Mouse (Mus musculus) neutrophil, adult 5-6 weeks (primary cell): Measurements from ENCODE around the gene Ncor2. TPM values are rescaled to one million over a fixed set of nuclear protein-coding genes. Genes with fewer than 3 reads are reported as not detected.

Experiments used
- ATAC-seq: fragments of 151-379, 151-347 bp; 2 replicates; pipeline ENCODE4 v1.8.0; 2017; ENCODE audit warnings: mild to moderate bottlenecking, moderate TSS enrichment; ENCODE audit not compliant: insufficient number of reproducible peaks, poor library complexity, low FRiP score, severe bottlenecking; ENCODE audit errors: extremely low read depth
- total RNA-seq: library from RNA; stranded (forward); fragments of 200-1000 nt; gene quantifications from 2 replicates; pipeline ENCODE4 v1.2.3, GENCODE M21; 2017

Gene Ncor2
- total RNA-seq, 1 experiment from 2014 or later: 16.9 TPM

DNA sequence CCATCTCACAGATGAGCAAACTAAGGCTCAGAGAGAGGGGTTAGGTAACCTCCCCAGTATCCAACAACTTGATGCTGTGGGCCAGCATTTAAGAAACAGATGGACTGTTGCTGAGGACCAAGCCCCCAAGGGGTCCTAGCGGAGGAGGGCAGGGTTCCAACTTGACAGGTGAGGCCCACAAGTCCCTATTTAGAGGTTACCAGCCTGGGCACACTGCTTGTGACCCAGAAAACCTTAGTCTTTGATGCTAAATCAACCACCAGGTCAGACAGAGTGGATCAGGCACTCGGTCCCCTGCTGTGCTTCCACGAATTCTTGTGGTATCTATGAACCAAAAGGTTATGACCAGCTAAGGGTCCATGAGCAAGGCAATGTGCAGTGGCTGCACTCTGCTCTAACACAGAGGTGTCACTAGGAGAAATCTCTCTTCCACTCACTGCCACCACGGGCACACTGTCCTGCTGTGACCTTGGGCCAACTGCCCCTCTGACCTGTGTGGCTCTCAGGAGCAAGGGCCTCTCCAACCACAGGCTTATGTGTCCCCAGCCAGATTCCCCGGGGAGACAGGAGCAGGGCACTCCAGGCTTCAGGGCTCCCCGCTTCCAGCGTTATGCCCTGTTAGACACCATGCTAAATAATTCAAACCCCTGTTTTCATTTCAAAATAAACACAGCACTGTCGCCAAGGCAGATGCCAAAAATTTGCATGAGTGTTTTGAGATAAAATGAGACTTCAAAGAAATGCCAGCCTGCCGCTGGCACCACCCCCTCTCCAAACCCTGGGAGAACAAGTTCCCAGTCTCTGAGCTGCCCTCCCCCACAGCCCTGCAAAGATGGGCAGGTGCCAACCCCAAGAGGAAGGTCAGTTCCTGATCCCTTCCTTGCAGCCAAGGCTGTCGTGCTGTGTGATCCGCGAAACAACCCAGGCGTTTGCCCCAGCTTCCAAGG, 4.0 kb downstream of the Ncor2 start:
- no peak for ATAC-seq

GRCm38 (mm10) chr5:125173868-125174267, 5.2 kb downstream of the Ncor2 start:
- no peak for ATAC-seq

- ATAC-seq: no peak
These were observed 6.0 kb downstream of the Ncor2 start for GRCm38 (mm10) chr5:125172831-125173615.

DNA sequence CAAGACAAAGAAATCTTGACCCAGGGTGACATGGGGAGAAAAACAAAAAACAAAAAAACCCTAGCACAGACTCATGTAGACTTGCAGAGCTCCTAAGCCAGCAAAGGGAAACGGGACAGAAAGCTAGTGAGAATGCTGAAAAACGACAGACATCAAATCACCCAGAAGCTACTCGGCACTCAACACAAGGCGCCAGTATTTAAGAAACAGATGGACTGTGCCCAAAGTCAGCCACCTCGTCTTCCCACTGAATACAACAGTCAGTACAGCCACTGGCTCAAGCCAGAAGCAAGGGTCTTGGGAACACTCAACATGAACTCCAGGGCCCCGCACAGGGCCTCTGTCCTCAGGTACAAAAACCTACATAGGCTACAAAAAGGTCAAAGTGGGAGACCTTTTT, 7.8 kb downstream of the Ncor2 start:
- no peak for ATAC-seq

GRCm38 (mm10) chr5:125170107-125170842, 8.7 kb downstream of the Ncor2 start:
- no peak for ATAC-seq

- no peak for ATAC-seq
These were observed 10.9 kb downstream of the Ncor2 start for GRCm38 (mm10) chr5:125168101-125168500.

DNA sequence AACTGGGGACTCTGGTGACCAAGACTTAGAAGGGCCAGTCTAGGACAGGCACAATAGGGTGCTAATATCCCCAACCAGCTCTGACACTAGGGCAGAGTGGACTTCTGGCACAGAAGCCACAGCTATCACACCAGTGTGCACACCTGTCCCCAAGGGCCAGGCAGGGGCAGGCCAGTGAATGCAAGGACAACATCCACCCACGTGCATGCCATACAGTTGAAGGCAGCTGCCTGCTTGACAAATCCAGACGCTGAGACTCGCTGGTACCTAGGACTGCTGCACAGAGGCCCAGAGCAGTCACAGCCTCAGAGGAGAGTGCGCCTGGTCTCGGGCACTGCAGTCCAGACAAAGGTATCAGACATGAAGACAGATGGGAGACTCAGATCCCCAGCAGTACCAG, 11.5 kb downstream of the Ncor2 start:
- ATAC-seq: no peak

- no peak for ATAC-seq
These were observed 13.0 kb downstream of the Ncor2 start for GRCm38 (mm10) chr5:125165993-125166392.

DNA sequence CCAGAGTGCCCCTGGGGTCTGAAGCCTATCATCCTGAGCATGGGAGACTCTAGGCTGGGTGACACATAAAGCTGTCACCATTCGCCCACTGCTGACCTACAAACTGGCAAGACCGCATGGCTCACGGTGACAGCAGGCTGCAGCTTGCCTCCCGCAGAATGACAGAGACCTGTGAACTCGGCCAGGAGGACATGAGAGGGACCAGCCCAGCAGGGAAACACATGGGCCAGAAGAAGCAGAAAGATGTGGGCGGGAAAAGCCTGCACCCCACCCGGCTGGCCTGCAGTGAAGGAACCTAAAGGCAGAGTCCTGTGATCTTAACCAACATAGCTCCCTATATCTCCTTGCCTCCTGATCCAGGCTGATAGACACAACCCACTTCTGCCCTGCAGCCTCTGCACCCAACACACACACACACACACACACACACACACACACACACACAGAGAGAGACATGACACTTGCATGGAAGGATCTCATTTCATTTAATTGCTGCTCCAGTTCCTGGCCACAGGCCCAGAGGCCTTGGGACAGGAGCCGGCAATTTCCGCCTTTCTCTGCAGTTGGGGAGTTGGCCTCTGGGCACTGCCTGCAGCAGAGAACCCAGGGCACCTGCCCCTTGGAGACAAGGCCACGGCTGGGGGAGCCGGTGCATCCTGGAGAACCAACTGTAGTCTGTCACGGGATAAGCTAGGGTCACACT, 14.4 kb downstream of the Ncor2 start:
- no peak for ATAC-seq

DNA sequence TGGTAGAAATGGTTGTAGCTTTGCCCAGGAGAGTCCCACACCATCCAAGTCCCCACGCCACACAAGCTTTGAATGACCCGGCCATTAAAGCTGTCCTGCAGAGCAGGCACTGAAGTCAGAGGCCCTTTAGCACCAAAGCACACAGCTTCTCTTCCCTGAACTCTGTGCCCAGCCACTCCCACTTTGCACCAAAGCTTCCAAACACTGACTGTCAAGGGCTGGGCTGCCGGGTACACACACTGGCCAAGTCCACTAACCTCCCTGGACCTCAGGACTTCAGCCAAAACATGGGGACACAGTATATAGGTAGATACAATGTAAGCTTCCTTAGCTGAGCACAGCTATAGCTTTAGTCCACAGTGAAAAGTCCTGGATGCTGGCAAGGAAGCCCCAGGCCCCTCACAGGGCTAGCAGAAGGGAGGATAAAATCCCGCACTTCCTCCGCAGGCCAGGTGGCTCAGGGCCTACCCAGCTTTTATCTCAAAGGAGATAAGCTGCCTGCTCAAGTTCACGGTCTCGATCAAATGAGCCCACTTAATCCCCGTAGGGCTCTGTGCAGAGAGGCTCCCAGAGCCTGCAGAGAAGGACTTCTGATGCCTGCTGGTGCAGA, 15.5 kb downstream of the Ncor2 start:
- ATAC-seq: no peak

DNA sequence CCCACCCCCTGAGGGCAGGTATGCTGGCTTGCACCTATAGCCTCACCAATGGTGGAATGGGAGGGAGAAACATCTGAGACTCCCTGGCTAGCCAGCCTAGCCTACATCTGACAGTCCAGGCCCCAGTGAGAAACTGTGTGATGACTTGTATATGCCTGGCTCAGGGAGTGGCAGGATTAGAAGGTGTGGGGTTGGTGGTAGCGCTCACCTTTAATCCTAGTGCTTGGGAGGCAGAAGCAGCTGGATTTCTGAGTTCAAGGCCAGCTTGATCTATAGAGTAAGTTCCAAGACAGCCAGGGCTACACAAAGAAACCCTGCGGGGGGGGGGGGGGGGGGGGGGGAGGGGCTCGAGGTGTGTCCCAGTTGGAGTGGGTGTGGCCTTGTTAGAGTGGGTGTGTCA, 16.6 kb downstream of the Ncor2 start:
- ATAC-seq: no peak

DNA sequence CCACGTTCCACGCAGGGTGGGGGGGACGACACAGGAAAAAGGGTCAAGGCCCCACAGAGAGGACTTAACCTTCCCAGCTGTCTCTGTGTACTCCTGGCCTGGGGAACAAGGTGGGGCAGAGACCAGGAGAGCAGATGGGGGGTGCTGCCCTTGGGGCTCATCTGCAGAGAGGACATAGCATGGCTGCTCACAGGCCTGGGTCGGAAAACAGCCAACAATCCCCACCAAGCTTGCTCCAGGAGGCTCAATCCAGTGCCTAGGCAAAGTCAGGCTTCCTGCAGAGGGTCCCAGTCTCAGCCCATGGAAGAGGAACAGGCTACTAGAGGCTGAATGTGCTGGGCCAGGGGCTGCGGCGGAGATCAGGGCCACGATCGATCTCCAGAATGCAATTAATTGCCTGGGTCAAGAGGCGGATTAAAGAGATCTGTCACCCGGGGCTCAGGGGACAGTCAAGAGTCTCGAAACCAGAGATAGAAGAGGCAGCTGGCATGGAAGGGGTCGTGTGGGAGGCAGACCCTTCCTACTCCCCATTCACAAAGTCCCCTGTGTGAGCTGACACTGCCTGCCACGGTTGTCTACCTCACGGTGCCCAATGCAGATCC, 19.1 kb downstream of the Ncor2 start:
- ATAC-seq: no peak

GRCm38 (mm10) chr5:125159293-125159692, 19.7 kb downstream of the Ncor2 start:
- no peak for ATAC-seq

- ATAC-seq: peak; percentile 49
These were observed 20.6 kb downstream of the Ncor2 start for GRCm38 (mm10) chr5:125158232-125158961.

DNA sequence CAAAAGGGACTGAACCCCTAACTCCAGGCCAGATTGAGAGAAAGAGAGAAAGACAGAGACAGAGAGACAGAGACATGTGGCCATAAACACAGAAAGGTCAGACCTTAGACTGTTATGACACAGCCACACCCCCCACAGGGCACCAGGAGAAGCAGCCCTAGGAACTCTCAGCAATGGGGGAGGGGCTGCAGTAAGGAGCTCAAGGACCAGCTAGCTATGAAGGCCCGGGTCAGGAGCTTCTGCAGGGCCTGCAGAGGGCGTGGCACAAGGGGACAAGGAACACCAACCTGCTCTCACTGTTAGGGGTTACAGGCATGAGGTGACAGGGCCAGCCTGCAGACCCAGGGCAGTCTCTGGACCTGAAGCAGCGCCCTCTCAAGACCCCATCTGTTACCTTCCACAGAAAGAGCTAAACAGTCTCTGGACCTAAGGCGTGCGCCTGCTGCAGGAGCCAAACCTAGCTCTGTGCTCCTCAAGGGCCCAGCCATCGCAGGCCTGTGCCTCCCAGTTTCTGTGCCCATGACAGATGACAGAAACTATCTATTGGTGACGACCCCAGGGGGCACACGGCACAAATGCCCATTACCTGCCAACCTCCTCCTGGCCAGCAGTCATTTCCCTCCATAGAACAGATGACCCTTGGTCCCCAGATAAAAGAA, 21.5 kb downstream of the Ncor2 start:
- no peak for ATAC-seq

- no peak for ATAC-seq
These were observed 22.4 kb downstream of the Ncor2 start for GRCm38 (mm10) chr5:125156418-125157205.
